Mouse (Mus musculus): ENCODE data around the gene Ntrk3. TPM values are rescaled to one million over a fixed set of nuclear protein-coding genes. Genes with fewer than 3 reads are reported as not detected.
A peak's percentile ranks its signal among the peaks of the same experiment; 100 is the strongest.

The Ntrk3 gene
- polyA plus RNA-seq, 1 experiment = 91.5 TPM

- TF ChIP-seq POLR2A (IDR thresholded peaks at IDR 0.05; ENCODE audit: borderline replicate concordance, insufficient read depth, low read length) (no peak), CTCF (IDR thresholded peaks at IDR 0.05; ENCODE audit: borderline replicate concordance, insufficient read depth, low read depth, low read length) (no peak)
- Histone ChIP-seq H3K4me1 (ENCODE audit: control insufficient read depth, insufficient read depth, low read length) (peaks cover 35% of the 10 kb centered on the region; the same call in 1 of the 2 replicates), H3K4me3 (replicated peaks; ENCODE audit: insufficient read depth, low read depth, low read length) (no peak overlapping the region), H3K27me3 (ENCODE audit: control insufficient read depth, insufficient read depth, low read length) (no peaks in the 10 kb centered on the region), H3K27ac (ENCODE audit: insufficient read depth, low read length) (peak overlapping the region; percentile 26)
- peak; percentile 67 to 85 for DNase-seq
- 9% methylated on average over 2 of the region's 2 CpGs for WGBS
Measured at GRCm38 (mm10) chr7:78483061-78483460, 254.8 kb downstream of the Ntrk3 start.

GRCm38 (mm10) chr7:78478881-78479280 is 258.9 kb downstream of the Ntrk3 start:
- WGBS = 7% methylated on average over 2 of the region's 2 CpGs
- Histone ChIP-seq H3K4me3 (replicated peaks; ENCODE audit: insufficient read depth, low read depth, low read length) (no peak overlapping the region), H3K27ac (ENCODE audit: insufficient read depth, low read length) (no peak overlapping the region), H3K27me3 (ENCODE audit: control insufficient read depth, insufficient read depth, low read length) (no peaks in the 10 kb centered on the region), H3K4me1 (ENCODE audit: control insufficient read depth, insufficient read depth, low read length) (peaks cover 27% of the 10 kb centered on the region; the same call in 1 of the 2 replicates)
- TF ChIP-seq CTCF (IDR thresholded peaks at IDR 0.05; ENCODE audit: borderline replicate concordance, insufficient read depth, low read depth, low read length) (no peak), POLR2A (IDR thresholded peaks at IDR 0.05; ENCODE audit: borderline replicate concordance, insufficient read depth, low read length) (no peak)
- DNase-seq = peak in 1 of 2 experiments; percentile 85

GRCm38 (mm10) chr7:78471755-78472154 is 266.1 kb downstream of the Ntrk3 start:
- Histone ChIP-seq H3K27ac (ENCODE audit: insufficient read depth, low read length) (peak overlapping the region; percentile 17; the same call in 1 of the 2 replicates), H3K27me3 (ENCODE audit: control insufficient read depth, insufficient read depth, low read length) (no peaks in the 10 kb centered on the region), H3K4me1 (ENCODE audit: control insufficient read depth, insufficient read depth, low read length) (peaks cover 17% of the 10 kb centered on the region), H3K4me3 (replicated peaks; ENCODE audit: insufficient read depth, low read depth, low read length) (no peak overlapping the region)
- DNase-seq = no peak
- TF ChIP-seq POLR2A (IDR thresholded peaks at IDR 0.05; ENCODE audit: borderline replicate concordance, insufficient read depth, low read length) (no peak), CTCF (IDR thresholded peaks at IDR 0.05; ENCODE audit: borderline replicate concordance, insufficient read depth, low read depth, low read length) (no peak)
- WGBS = 67% methylated on average over 4 of the region's 4 CpGs

GRCm38 (mm10) chr7:78471270-78471669 is 266.5 kb downstream of the Ntrk3 start:
- 22% methylated on average over 1 of the region's 1 CpGs for WGBS
- peak overlapping the region; percentile 17; the same call in 1 of the 2 replicates for H3K27ac ChIP-seq (ENCODE audit: insufficient read depth, low read length)

GRCm38 (mm10) chr7:78462605-78463004 is 275.2 kb downstream of the Ntrk3 start:
- DNase-seq = no peak
- WGBS = 72% methylated on average over 5 of the region's 5 CpGs
- Histone ChIP-seq H3K4me3 (replicated peaks; ENCODE audit: insufficient read depth, low read depth, low read length) (no peak overlapping the region), H3K27ac (ENCODE audit: insufficient read depth, low read length) (no peak overlapping the region), H3K27me3 (ENCODE audit: control insufficient read depth, insufficient read depth, low read length) (no peaks in the 10 kb centered on the region), H3K4me1 (ENCODE audit: control insufficient read depth, insufficient read depth, low read length) (peaks cover 6% of the 10 kb centered on the region; the same call in 1 of the 2 replicates)
- no peak for TF ChIP-seq CTCF (IDR thresholded peaks at IDR 0.05; ENCODE audit: borderline replicate concordance, insufficient read depth, low read depth, low read length)
- TF ChIP-seq POLR2A (IDR thresholded peaks at IDR 0.05; ENCODE audit: borderline replicate concordance, insufficient read depth, low read length) = no peak

More at GRCm38 (mm10) chr7:78471270-78471669, 266.5 kb downstream of the Ntrk3 start:
- TF ChIP-seq POLR2A (IDR thresholded peaks at IDR 0.05; ENCODE audit: borderline replicate concordance, insufficient read depth, low read length) = no peak
- DNase-seq = peak; percentile 66 to 83
- Histone ChIP-seq H3K27me3 (ENCODE audit: control insufficient read depth, insufficient read depth, low read length) (no peaks in the 10 kb centered on the region), H3K4me1 (ENCODE audit: control insufficient read depth, insufficient read depth, low read length) (peaks cover 17% of the 10 kb centered on the region), H3K4me3 (replicated peaks; ENCODE audit: insufficient read depth, low read depth, low read length) (no peak overlapping the region)

- Histone ChIP-seq H3K27ac (ENCODE audit: insufficient read depth, low read length) (no peak overlapping the region), H3K4me3 (replicated peaks; ENCODE audit: insufficient read depth, low read depth, low read length) (no peak overlapping the region), H3K27me3 (ENCODE audit: control insufficient read depth, insufficient read depth, low read length) (no peaks in the 10 kb centered on the region), H3K4me1 (ENCODE audit: control insufficient read depth, insufficient read depth, low read length) (peaks cover 6% of the 10 kb centered on the region; the same call in 1 of the 2 replicates)
- DNase-seq = no peak
- no peak for TF ChIP-seq POLR2A (IDR thresholded peaks at IDR 0.05; ENCODE audit: borderline replicate concordance, insufficient read depth, low read length)
- no peak for TF ChIP-seq CTCF (IDR thresholded peaks at IDR 0.05; ENCODE audit: borderline replicate concordance, insufficient read depth, low read depth, low read length)
- 39% methylated on average over 1 of the region's 1 CpGs for WGBS
Measured at GRCm38 (mm10) chr7:78459021-78459420, 278.8 kb downstream of the Ntrk3 start.

GRCm38 (mm10) chr7:78451666-78452065 is 286.1 kb downstream of the Ntrk3 start:
- peaks cover 20% of the 10 kb centered on the region for H3K4me1 ChIP-seq (ENCODE audit: control insufficient read depth, insufficient read depth, low read length)
- 86% methylated on average over 2 of the region's 2 CpGs for WGBS
- H3K27me3 ChIP-seq (ENCODE audit: control insufficient read depth, insufficient read depth, low read length) = no peaks in the 10 kb centered on the region; the same call in 1 of the 2 replicates
- H3K4me3 ChIP-seq (replicated peaks; ENCODE audit: insufficient read depth, low read depth, low read length) = no peak overlapping the region
- TF ChIP-seq POLR2A (IDR thresholded peaks at IDR 0.05; ENCODE audit: borderline replicate concordance, insufficient read depth, low read length) (no peak), CTCF (IDR thresholded peaks at IDR 0.05; ENCODE audit: borderline replicate concordance, insufficient read depth, low read depth, low read length) (no peak)
- H3K27ac ChIP-seq (ENCODE audit: insufficient read depth, low read length) = no peak overlapping the region
- no peak for DNase-seq

- TF ChIP-seq CTCF (IDR thresholded peaks at IDR 0.05; ENCODE audit: borderline replicate concordance, insufficient read depth, low read depth, low read length) = no peak
- no peak for TF ChIP-seq POLR2A (IDR thresholded peaks at IDR 0.05; ENCODE audit: borderline replicate concordance, insufficient read depth, low read length)
- 7% methylated on average over 6 of the region's 6 CpGs for WGBS
- H3K27me3 ChIP-seq (ENCODE audit: control insufficient read depth, insufficient read depth, low read length) = no peaks in the 10 kb centered on the region; the same call in 1 of the 2 replicates
- H3K4me1 ChIP-seq (ENCODE audit: control insufficient read depth, insufficient read depth, low read length) = peaks cover 20% of the 10 kb centered on the region
- H3K27ac ChIP-seq (ENCODE audit: insufficient read depth, low read length) = peak overlapping the region; percentile 11; the same call in 1 of the 2 replicates
- DNase-seq = peak; percentile 65 to 79
- no peak overlapping the region for H3K4me3 ChIP-seq (replicated peaks; ENCODE audit: insufficient read depth, low read depth, low read length)
Measured at GRCm38 (mm10) chr7:78449909-78450592, 287.8 kb downstream of the Ntrk3 start.

Measured in cerebellum, adult 2 months (tissue).